Mouse (Mus musculus): ENCODE data around the gene Zcchc7. TPM values are rescaled to one million over a fixed set of nuclear protein-coding genes. Genes with fewer than 3 reads are reported as not detected.
"Not testable (repeated sequence)": the region's sequence is repeated elsewhere in the genome, so short reads cannot be mapped to it uniquely, and the experiment has no call there.

Gene Zcchc7
- total RNA-seq, 2 experiments from 2014 or later: 68.9 to 70.7 TPM

GRCm38 (mm10) chr4:44756134-44756951 lies 666 bp downstream of the Zcchc7 start:
- intact Hi-C loops (cut with DNase I): loop anchor here (10.0 kb wide), 1 partner anchor 148 kb away; no protein-coding TSS in a partner anchor
- DNase-seq: peak; percentile 94

- intact Hi-C loops (cut with DNase I): loop anchor here (10.0 kb wide), 1 partner anchor 148 kb away; no protein-coding TSS in a partner anchor
- DNase-seq: not testable (repeated sequence)
Measured at GRCm38 (mm10) chr4:44757131-44757530, 1.5 kb downstream of the Zcchc7 start.

- intact Hi-C loops (cut with DNase I): no loop called here
- no peak for DNase-seq
Measured at GRCm38 (mm10) chr4:44774890-44775289, 19.2 kb downstream of the Zcchc7 start.

- no peak for DNase-seq
Measured at GRCm38 (mm10) chr4:44776651-44777050, 21.0 kb downstream of the Zcchc7 start.

GRCm38 (mm10) chr4:44777101-44777500 lies 21.4 kb downstream of the Zcchc7 start:
- DNase-seq: no peak
- intact Hi-C loops (cut with DNase I): no loop called here

More at GRCm38 (mm10) chr4:44776651-44777050, 21.0 kb downstream of the Zcchc7 start:
- intact Hi-C loops (cut with DNase I): no loop called here

- intact Hi-C loops (cut with DNase I): no loop called here
- no peak for DNase-seq
Measured at GRCm38 (mm10) chr4:44777711-44778110, 22.0 kb downstream of the Zcchc7 start.

- DNase-seq: no peak
- intact Hi-C loops (cut with DNase I): no loop called here
Measured at GRCm38 (mm10) chr4:44778316-44778715, 22.6 kb downstream of the Zcchc7 start.

GRCm38 (mm10) chr4:44780462-44781157 lies 24.9 kb downstream of the Zcchc7 start:
- intact Hi-C loops (cut with DNase I): no loop called here
- no peak for DNase-seq

GRCm38 (mm10) chr4:44781494-44781893 lies 25.8 kb downstream of the Zcchc7 start:
- intact Hi-C loops (cut with DNase I): no loop called here
- no peak for DNase-seq

- intact Hi-C loops (cut with DNase I): no loop called here
- no peak for DNase-seq
Measured at GRCm38 (mm10) chr4:44783566-44784292, 28.1 kb downstream of the Zcchc7 start.

- intact Hi-C loops (cut with DNase I): no loop called here
- no peak for DNase-seq
Measured at GRCm38 (mm10) chr4:44812855-44813254, 57.2 kb downstream of the Zcchc7 start.

GRCm38 (mm10) chr4:44813770-44814169 lies 58.1 kb downstream of the Zcchc7 start:
- intact Hi-C loops (cut with DNase I): no loop called here
- no peak for DNase-seq

GRCm38 (mm10) chr4:44816584-44816983 lies 60.9 kb downstream of the Zcchc7 start:
- DNase-seq: no peak
- intact Hi-C loops (cut with DNase I): no loop called here

- DNase-seq: no peak
- intact Hi-C loops (cut with DNase I): no loop called here
Measured at GRCm38 (mm10) chr4:44830609-44831008, 74.9 kb downstream of the Zcchc7 start.

- peak; percentile 10 for DNase-seq
- intact Hi-C loops (cut with DNase I): no loop called here
Measured at GRCm38 (mm10) chr4:44851835-44852251, 96.2 kb downstream of the Zcchc7 start.

- DNase-seq: no peak
- intact Hi-C loops (cut with DNase I): no loop called here
Measured at GRCm38 (mm10) chr4:44871591-44871990, 115.9 kb downstream of the Zcchc7 start.

- intact Hi-C loops (cut with DNase I): no loop called here
- no peak for DNase-seq
Measured at GRCm38 (mm10) chr4:44872048-44872447, 116.4 kb downstream of the Zcchc7 start.

GRCm38 (mm10) chr4:44880065-44880623 lies 124.5 kb downstream of the Zcchc7 start:
- intact Hi-C loops (cut with DNase I): no loop called here
- DNase-seq: no peak

- intact Hi-C loops (cut with DNase I): no loop called here
- no peak for DNase-seq
Measured at GRCm38 (mm10) chr4:44886143-44886542, 130.5 kb downstream of the Zcchc7 start.

GRCm38 (mm10) chr4:44891344-44891743 lies 135.7 kb downstream of the Zcchc7 start:
- DNase-seq: no peak
- intact Hi-C loops (cut with DNase I): no loop called here

Measured in left cerebral cortex, postnatal 4 days (tissue).